Mouse (Mus musculus) heart, adult 2 months (tissue): ENCODE data around the gene Syngap1. TPM values are rescaled to one million over a fixed set of nuclear protein-coding genes. Genes with fewer than 3 reads are reported as not detected.
"Not testable (repeated sequence)": the region's sequence is repeated elsewhere in the genome, so short reads cannot be mapped to it uniquely, and the experiment has no call there.

ENCODE experiments used
- DNase-seq, 2 experiments: peaks; one replicate each; pipeline ENCODE4 v3.0.0; 2021
- H3K27ac ChIP-seq: fragments of 200-600 bp; 2 replicates; pipeline ENCODE4 v1.8.1; 2022
- H3K27me3 ChIP-seq: fragments of 200-500 bp; 2 replicates; pipeline ENCODE4 v1.6.1; 2012; ENCODE audit warnings: mild to moderate bottlenecking, low read length, inconsistent platforms, mixed read lengths; ENCODE audit not compliant: control insufficient read depth, insufficient read depth
- H3K36me3 ChIP-seq: fragments of 200-500 bp; 2 replicates; pipeline ENCODE4 v1.6.1; 2012; ENCODE audit warnings: low read length, inconsistent platforms; ENCODE audit not compliant: control insufficient read depth, insufficient read depth
- H3K4me1 ChIP-seq: fragments of 200-500 bp; 2 replicates; pipeline ENCODE4 v1.6.1; 2011; ENCODE audit warnings: low read length; ENCODE audit not compliant: control insufficient read depth, insufficient read depth
- H3K4me3 ChIP-seq: fragments of 200-600 bp; 2 replicates; pipeline ENCODE4 v1.8.1; 2022
- H3K79me2 ChIP-seq: fragments of 200-500 bp; replicated peaks from 2 replicates; pipeline ENCODE4 v1.6.1; 2012; ENCODE audit warnings: mild to moderate bottlenecking, inconsistent platforms, low read length, moderate library complexity, mixed read lengths; ENCODE audit not compliant: control insufficient read depth, insufficient read depth
- H3K9ac ChIP-seq: fragments of 200-500 bp; 2 replicates; pipeline ENCODE4 v1.6.1; 2012; ENCODE audit warnings: low read depth, mild to moderate bottlenecking, control low read depth, inconsistent platforms, low read length, mixed read lengths
- CTCF ChIP-seq: fragments of 200-600 bp; IDR thresholded peaks from 2 replicates; pipeline ENCODE4 v1.8.1; 2022; ENCODE audit warnings: antibody characterized with exemption, mild to moderate bottlenecking, moderate library complexity
- EP300 ChIP-seq: fragments of 200-500 bp; IDR thresholded peaks from 2 replicates; pipeline ENCODE4 v1.6.1; 2011; ENCODE audit warnings: low read depth, low read length, control low read depth; ENCODE audit not compliant: insufficient read depth
- POLR2A ChIP-seq: fragments of 200-500 bp; IDR thresholded peaks from 2 replicates; pipeline ENCODE4 v1.6.1; 2011; ENCODE audit warnings: mild to moderate bottlenecking, low read depth, low read length, control low read depth; ENCODE audit not compliant: insufficient read depth
- WGBS: fragments of 180-500 bp; shearing (Covaris S2); methylation state at CpG from one replicate; pipeline ENCODE4 v1.1.7; 2018; 5-methylcytosine and 5-hydroxymethylcytosine counted together
- intact Hi-C: fragments of 180-260 bp; cut with DNase I; formaldehyde crosslinking; loops from one replicate; pipeline ENCODE4 v1.15.1; 2025
- polyA plus RNA-seq: library from polyadenylated mRNA; depleted of rRNA; stranded (reverse); fragments of >200 nt; gene quantifications from 2 replicates; pipeline ENCODE4 v1.2.3, GENCODE M21; 2012
- total RNA-seq, 2 experiments: library from RNA; stranded (reverse); gene quantifications; 2 replicates each; pipeline ENCODE4 v1.2.3; 2021

The Syngap1 gene
- total and polyA plus RNA-seq, 3 experiments, result 4.1 to 9.0 (median 4.2) TPM

DNA sequence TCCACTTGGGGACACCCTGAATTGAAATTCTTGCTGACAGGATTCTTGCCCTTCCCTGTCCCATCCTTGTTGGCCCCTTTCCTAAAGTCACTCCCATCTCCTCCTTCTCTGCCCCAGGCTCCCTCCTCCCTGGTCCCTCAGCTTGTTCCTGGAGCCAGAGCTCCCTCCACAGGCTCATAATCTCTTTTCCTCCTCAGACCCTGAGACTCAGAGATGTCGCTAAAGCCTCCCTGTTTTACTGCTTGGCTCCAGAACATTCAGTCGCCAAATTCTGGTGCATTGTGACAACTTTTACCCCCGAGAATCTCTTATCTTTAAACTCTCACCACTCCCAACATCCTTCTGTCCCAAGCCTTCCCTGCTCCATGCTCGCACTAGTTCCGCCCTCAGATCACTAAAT, 36.7 kb upstream of the Syngap1 start:
- TF ChIP-seq EP300 (no peak), CTCF (peak; percentile 21), POLR2A (no peak)
- Histone ChIP-seq H3K27ac (no peak overlapping the region), H3K9ac (no peak overlapping the region), H3K27me3 (no peaks in the 10 kb centered on the region), H3K4me3 (no peak overlapping the region), H3K36me3 (no peaks in the 10 kb centered on the region), H3K4me1 (no peaks in the 10 kb centered on the region), H3K79me2 (no peaks in the 10 kb centered on the region)
- intact Hi-C loops, result no loop called here
- no peak for DNase-seq
- WGBS, result 37% methylated on average over 5 of the region's 5 CpGs

DNA sequence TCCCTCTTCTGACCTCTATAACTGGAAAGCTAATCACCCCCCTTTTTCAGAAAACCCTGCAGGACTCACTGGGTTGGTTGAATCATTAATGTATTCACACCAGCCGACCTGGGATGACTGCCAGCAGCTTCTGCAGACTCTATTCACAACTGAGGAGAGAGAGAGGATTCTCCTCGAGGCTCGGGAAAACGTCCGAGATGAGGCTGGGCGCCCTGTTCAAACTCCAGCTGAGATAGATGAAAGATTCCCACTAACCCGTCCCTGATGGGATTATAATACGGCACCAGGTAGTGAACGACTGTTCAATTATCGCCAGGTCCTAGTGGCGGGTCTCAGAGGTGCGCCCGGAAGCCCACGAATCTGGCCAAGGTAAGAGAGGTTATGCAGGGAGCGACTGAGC, 33.5 kb upstream of the Syngap1 start:
- H3K4me1 ChIP-seq, H3K27ac ChIP-seq, H3K27me3 ChIP-seq, H3K79me2 ChIP-seq, intact Hi-C loops, H3K4me3 ChIP-seq, H3K9ac ChIP-seq, H3K36me3 ChIP-seq, DNase-seq: not testable (repeated sequence)
- WGBS, result 85% methylated on average over 15 of the region's 15 CpGs

DNA sequence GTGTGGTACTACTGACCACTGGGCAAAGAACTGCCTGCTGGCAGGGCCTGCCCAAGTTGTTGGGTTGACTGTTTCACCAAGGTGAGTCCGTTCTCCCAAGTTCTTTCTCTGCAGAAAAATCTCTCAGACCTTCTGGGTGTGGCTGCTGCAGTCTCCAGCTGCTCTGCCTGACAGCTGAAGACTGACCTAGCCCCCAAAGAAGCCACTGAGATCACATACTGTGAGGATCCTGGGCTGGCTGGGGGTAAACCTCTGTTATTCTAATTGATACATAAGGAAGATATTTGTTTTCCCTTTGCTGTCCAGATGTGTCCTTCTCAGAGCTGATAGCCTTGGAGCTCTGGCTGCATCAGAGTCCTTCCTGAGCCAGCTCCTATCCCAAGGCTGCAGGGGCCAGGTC, 25.8 kb upstream of the Syngap1 start:
- Histone ChIP-seq H3K4me1 (peaks cover 2% of the 10 kb centered on the region; the same call in 1 of the 2 replicates), H3K9ac (no peak overlapping the region), H3K4me3 (no peak overlapping the region), H3K79me2 (no peaks in the 10 kb centered on the region), H3K27ac (no peak overlapping the region), H3K36me3 (no peaks in the 10 kb centered on the region), H3K27me3 (no peaks in the 10 kb centered on the region)
- TF ChIP-seq POLR2A (no peak), CTCF (no peak), EP300 (no peak)
- intact Hi-C loops, result loop anchor here (5.0 kb wide), 1 partner anchor 57 kb away; the partner anchor contains the start of gene Zbtb9
- WGBS, result 58% methylated on average over 1 of the region's 1 CpGs
- DNase-seq, result no peak

DNA sequence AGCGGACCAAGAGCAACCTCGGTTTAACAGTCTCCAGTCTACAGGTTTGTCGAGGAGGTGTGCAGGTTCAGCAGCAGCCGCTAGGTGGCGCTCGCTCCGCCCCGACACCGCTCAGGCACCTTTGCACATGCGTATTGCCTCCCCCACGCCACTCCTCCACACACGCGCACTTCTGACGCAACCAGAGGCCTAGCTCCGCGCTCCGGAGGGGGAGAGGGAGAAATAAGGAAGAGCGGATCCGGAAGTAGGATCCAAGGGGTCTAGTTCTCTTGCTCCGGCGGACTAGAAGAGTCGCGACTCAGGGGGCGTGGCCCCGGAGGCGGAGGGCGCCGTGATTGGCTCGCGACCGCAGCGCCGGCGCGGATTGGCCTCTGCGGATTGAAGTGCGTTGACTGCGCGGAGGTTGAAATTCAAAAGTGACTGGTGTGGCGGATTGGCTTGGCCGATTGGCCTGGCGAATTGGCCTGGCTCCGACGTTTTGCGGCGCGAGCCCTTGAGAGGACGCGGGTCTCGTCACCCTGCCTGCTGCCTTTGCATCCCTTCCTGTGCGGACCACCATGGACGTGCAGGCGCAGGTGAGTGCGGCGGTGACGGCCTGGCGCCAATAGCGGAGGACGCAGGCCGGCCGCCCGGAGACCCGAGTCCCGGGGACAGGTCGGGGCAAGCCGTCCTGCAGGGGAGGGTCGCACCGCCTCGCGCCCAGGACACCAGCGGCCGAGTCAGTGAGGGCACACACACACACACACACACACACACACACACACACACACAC, 24.2 kb upstream of the Syngap1 start, which contains the start of gene Kifc5b:
Gene Kifc5b, plus strand, starts transcription at position 381 of the 772 bp plus-strand sequence.
- Histone ChIP-seq H3K4me3 (peak within 1 kb of the TSS; percentile 66), H3K27me3 (no peaks in the 10 kb centered on the region), H3K79me2 (no peaks in the 10 kb centered on the region), H3K4me1 (peaks cover 2% of the 10 kb centered on the region; the same call in 1 of the 2 replicates), H3K36me3 (no peaks in the 10 kb centered on the region), H3K27ac (no peak within 1 kb of the TSS; the same call in 1 of the 2 replicates), H3K9ac (peak within 1 kb of the TSS; percentile 70)
- WGBS, result under 1% methylated on average over 72 of the region's 72 CpGs
- intact Hi-C loops, result loop anchor here (2.0 to 5.0 kb wide), 3 partner anchors 30 to 112 kb away; partner anchors contain the start of genes Bak1 and Zbtb9
- DNase-seq, result peak; percentile 99
- TF ChIP-seq POLR2A (no peak), EP300 (peak; percentile 97), CTCF (peak; percentile 95; the same call in 1 of the 2 replicates)

DNA sequence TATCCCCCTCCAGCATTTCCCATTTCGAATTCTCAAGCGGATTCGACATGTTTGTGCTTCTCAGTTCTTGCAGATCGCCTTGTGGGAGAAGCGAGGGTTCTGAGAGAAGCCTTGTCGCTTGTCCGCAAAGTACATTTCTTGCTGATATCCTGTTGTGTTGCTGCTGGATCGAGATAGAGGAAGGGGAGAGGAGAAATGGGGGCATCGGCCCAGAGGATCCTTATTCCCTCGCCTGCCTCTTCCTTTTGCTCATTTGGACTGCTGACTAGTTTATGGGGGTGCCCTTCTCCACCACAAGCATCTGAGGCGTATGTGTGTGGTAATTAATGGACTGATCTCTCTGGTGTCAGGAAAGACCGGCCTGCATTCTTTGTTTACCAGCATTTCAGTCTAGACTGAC, 23.5 kb upstream of the Syngap1 start:
- not testable (repeated sequence) for H3K27ac ChIP-seq
- intact Hi-C loops, result loop anchor here (2.0 to 5.0 kb wide), 3 partner anchors 29 to 111 kb away; partner anchors contain the start of genes Bak1 and Zbtb9

DNA sequence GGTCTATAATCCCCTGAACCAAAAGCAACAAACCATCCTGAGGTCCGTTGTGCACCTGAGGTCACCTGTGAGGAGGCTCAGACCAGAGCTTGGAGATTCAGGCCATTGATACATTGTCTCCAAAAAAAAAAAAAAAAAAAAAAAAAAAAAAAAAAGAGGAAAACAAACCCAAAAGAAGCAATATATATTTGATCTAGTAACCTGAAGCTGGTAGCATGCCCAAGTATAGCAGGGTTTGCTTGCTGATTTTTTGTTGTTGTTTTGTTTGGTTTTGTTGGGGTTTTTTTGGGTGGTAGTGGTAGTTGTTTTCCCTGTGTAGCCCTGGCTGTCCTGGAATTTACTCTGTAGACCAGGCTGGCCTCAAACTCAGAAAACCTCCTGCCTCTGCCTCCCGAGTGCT, 22.7 kb upstream of the Syngap1 start:
- 73% methylated on average over 2 of the region's 2 CpGs for WGBS
- intact Hi-C loops, result loop anchor here (5.0 kb wide), 1 partner anchor 54 kb away; the partner anchor contains the start of gene Zbtb9
- H3K9ac ChIP-seq, result no peak overlapping the region

More for the DNA sequence above, 23.5 kb upstream of the Syngap1 start:
- not testable (repeated sequence) for H3K79me2 ChIP-seq, H3K4me1 ChIP-seq, H3K27me3 ChIP-seq, H3K36me3 ChIP-seq, H3K4me3 ChIP-seq, DNase-seq
- WGBS, result 1% methylated on average over 12 of the region's 12 CpGs
- peak overlapping the region; percentile 70 for H3K9ac ChIP-seq

DNA sequence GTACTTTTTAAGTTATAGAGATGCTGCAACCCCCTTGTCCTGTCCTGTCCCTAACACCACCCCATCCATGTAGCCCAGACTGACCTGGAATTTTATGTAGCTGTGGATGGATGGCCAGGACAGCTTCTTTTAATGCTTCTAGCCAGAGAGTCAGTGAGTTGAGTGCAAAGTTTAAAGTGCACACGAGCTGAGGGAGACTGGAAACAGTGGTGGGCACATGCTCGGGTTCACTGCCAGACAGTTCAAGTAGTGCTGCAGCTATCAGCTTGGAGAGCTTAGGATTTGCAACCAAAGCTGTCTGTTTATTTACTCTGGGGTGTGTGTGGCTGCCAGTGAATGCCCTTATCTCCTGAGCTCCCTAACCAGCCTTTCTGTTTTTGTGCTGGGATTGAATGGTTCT, 21.5 kb upstream of the Syngap1 start:
- 55% methylated on average over 2 of the region's 2 CpGs for WGBS

More for the DNA sequence above, 22.7 kb upstream of the Syngap1 start:
- no peak for DNase-seq
- Histone ChIP-seq H3K4me3 (no peak overlapping the region), H3K27me3 (no peaks in the 10 kb centered on the region), H3K4me1 (peaks cover 2% of the 10 kb centered on the region; the same call in 1 of the 2 replicates), H3K36me3 (no peaks in the 10 kb centered on the region), H3K27ac (no peak overlapping the region), H3K79me2 (no peaks in the 10 kb centered on the region)
- no peak for TF ChIP-seq POLR2A
- TF ChIP-seq CTCF, result no peak
- no peak for TF ChIP-seq EP300

DNA sequence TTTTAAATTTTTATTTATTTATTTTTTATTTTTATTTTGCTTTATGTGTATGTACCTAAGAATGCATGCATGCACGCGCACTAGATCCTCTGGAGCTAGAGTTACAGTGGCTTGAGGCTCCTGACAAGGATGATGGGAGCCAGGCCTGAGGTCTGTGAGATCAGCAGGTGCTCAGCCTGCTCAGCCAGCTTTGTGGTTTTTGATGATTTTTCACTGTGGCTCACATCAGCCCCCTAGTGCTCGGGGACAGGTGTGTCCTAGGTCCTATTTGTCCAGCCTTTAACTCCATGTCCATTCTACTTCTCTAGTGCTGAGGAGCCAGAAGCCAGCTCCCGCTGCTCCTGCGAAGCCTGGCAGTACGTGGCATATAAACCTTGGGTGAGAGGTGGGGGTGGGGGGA, 18.7 kb upstream of the Syngap1 start:
- intact Hi-C loops, H3K36me3 ChIP-seq, H3K4me3 ChIP-seq, DNase-seq, H3K4me1 ChIP-seq, H3K9ac ChIP-seq, H3K27ac ChIP-seq, H3K79me2 ChIP-seq, H3K27me3 ChIP-seq: not testable (repeated sequence)
- WGBS, result 93% methylated on average over 6 of the region's 6 CpGs

More for the DNA sequence above, 21.5 kb upstream of the Syngap1 start:
- H3K27me3 ChIP-seq, DNase-seq, H3K9ac ChIP-seq, H3K36me3 ChIP-seq, H3K27ac ChIP-seq, H3K4me3 ChIP-seq, H3K79me2 ChIP-seq, H3K4me1 ChIP-seq: not testable (repeated sequence)
- intact Hi-C loops, result loop anchor here (5.0 kb wide), 1 partner anchor 53 kb away; the partner anchor contains the start of gene Zbtb9

DNA sequence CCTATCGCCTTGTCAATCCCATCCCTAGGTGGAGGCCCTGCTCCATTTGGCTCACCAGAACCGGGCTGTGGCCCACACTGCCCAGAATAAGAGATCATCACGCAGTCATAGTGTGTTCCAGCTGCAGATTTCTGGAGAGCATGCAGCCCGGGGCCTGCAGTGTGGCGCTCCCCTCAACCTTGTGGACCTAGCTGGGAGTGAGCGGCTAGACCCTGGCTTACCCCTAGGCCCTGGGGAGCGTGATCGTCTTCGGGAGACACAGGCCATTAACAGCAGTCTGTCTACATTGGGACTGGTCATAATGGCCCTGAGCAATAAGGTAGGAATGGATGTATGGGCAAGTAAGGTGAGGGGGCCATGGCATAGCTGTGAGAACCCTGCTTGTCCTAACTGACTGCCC, 15.6 kb upstream of the Syngap1 start:
- H3K36me3 ChIP-seq, H3K27ac ChIP-seq, H3K4me1 ChIP-seq, DNase-seq, H3K79me2 ChIP-seq, H3K4me3 ChIP-seq, H3K27me3 ChIP-seq, H3K9ac ChIP-seq, intact Hi-C loops: not testable (repeated sequence)
- WGBS, result 93% methylated on average over 9 of the region's 9 CpGs
